Mouse (Mus musculus): ENCODE results near the gene Zcrb1.
"Not testable (repeated sequence)": the region's sequence is repeated elsewhere in the genome, so short reads cannot be mapped to it uniquely, and the experiment has no call there.

Gene Zcrb1

GRCm38 (mm10) chr15:93397826-93398698 is at the start of gene Zcrb1, which contains the start of gene Pphln1:
TSS of gene Zcrb1 (minus strand) at chr15:93398334.
TSS of gene Pphln1 (plus strand) at chr15:93398350.
- peak; percentile 87 for DNase-seq (ENCODE audit: low spot score)

- no peak for DNase-seq (ENCODE audit: low spot score)
These were observed 45.5 kb upstream of the Zcrb1 start for GRCm38 (mm10) chr15:93443676-93444075.

GRCm38 (mm10) chr15:93442271-93442670 is 44.1 kb upstream of the Zcrb1 start:
- no peak for DNase-seq (ENCODE audit: low spot score)

GRCm38 (mm10) chr15:93438663-93439062 is 40.5 kb upstream of the Zcrb1 start:
- DNase-seq (ENCODE audit: low spot score), result peak; percentile 41

- no peak for DNase-seq (ENCODE audit: low spot score)
These were observed 37.9 kb upstream of the Zcrb1 start for GRCm38 (mm10) chr15:93435998-93436397.

- no peak for DNase-seq (ENCODE audit: low spot score)
These were observed 35.7 kb upstream of the Zcrb1 start for GRCm38 (mm10) chr15:93433811-93434210.

GRCm38 (mm10) chr15:93422537-93422936 is 24.4 kb upstream of the Zcrb1 start:
- no peak for DNase-seq (ENCODE audit: low spot score)

- no peak for DNase-seq (ENCODE audit: low spot score)
These were observed 22.5 kb upstream of the Zcrb1 start for GRCm38 (mm10) chr15:93420596-93420995.

GRCm38 (mm10) chr15:93416300-93416699 is 18.2 kb upstream of the Zcrb1 start:
- no peak for DNase-seq (ENCODE audit: low spot score)

GRCm38 (mm10) chr15:93414456-93414855 is 16.3 kb upstream of the Zcrb1 start:
- DNase-seq (ENCODE audit: low spot score), result no peak

- DNase-seq (ENCODE audit: low spot score), result no peak
These were observed 14.3 kb upstream of the Zcrb1 start for GRCm38 (mm10) chr15:93412445-93412844.

- DNase-seq (ENCODE audit: low spot score), result no peak
These were observed 8.4 kb upstream of the Zcrb1 start for GRCm38 (mm10) chr15:93406492-93406891.

GRCm38 (mm10) chr15:93405446-93405986 is 7.4 kb upstream of the Zcrb1 start:
- no peak for DNase-seq (ENCODE audit: low spot score)

GRCm38 (mm10) chr15:93404849-93405248 is 6.7 kb upstream of the Zcrb1 start:
- DNase-seq (ENCODE audit: low spot score), result no peak

- no peak for DNase-seq (ENCODE audit: low spot score)
These were observed 4.6 kb upstream of the Zcrb1 start for GRCm38 (mm10) chr15:93402730-93403129.

- no peak for DNase-seq (ENCODE audit: low spot score)
These were observed 3.3 kb upstream of the Zcrb1 start for GRCm38 (mm10) chr15:93401446-93401845.

- peak; percentile 5 for DNase-seq (ENCODE audit: low spot score)
These were observed 786 bp upstream of the Zcrb1 start for GRCm38 (mm10) chr15:93398699-93399540.

GRCm38 (mm10) chr15:93397269-93397668 is 865 bp downstream of the Zcrb1 start:
- peak; percentile 2 for DNase-seq (ENCODE audit: low spot score)

GRCm38 (mm10) chr15:93381337-93381736 is 16.8 kb downstream of the Zcrb1 start:
- no peak for DNase-seq (ENCODE audit: low spot score)

GRCm38 (mm10) chr15:93379177-93379576 is 19.0 kb downstream of the Zcrb1 start:
- DNase-seq (ENCODE audit: low spot score), result peak; percentile 25

GRCm38 (mm10) chr15:93375696-93376095 is 22.4 kb downstream of the Zcrb1 start:
- no peak for DNase-seq (ENCODE audit: low spot score)

GRCm38 (mm10) chr15:93372525-93373119 is 25.5 kb downstream of the Zcrb1 start:
- DNase-seq (ENCODE audit: low spot score), result not testable (repeated sequence)
